Mouse (Mus musculus): ENCODE measurements around the gene Tmod1. TPM values are rescaled to one million over a fixed set of nuclear protein-coding genes. Genes with fewer than 3 reads are reported as not detected.

The Tmod1 gene
- 202 and 217 TPM in 2 replicates for polyA plus RNA-seq (2015; fragmentation: Nextera tagmentation; extraction: Ambion mirVana)

DNA sequence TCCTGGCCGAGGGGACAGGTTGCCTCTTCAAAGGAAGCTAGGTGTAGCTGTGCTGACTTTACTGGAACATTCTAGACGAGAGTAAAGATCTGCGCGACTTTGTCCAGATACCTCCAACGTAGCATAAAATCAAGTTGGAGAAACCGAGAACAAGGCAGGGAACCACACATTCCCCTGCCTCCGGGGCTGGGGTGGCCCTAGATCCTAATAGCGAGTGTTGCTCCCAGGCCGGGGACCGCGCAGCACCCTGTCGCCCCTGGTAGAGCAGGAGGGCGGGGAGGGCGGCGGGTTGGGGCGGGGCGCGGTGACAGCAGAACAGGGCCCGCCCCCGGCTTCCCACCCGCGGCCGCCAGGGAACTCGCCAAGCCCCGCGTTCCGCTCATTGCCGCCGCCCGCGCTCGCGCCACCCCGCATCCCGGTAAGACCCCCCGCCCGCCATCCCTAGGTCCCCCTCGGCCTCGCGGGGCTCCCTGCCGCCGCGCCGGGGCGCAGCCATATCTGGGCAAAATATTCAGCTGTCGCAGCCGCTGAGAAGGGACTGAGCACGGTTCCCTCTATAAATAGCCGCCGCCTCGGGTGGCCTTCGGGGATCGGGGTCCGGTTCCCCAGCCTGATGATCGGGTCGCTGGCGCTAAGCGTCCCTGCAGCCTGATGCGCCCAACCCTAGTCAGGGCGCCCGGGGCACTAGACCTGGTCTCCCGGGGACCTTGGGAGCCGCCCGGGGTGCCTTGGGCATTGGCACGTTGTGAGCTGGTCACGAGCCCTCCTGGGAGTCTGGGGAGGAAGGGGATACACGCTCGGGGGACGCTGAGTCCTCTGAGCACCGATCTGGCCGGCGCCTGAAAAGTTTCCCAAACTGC is at the start of gene Tmod1:
Tmod1 (plus strand) TSS at position 44 of the 860 bp plus-strand sequence.
- WGBS: 1% methylated on average over 65 of the region's 72 CpGs
- peak within 1 kb of the TSS; percentile 83 for H3K4me2 ChIP-seq (ENCODE audit: low read depth, low read length)
- peak; percentile 66 for ATAC-seq (replicated peaks; ENCODE audit: extremely low read depth, insufficient read depth, low FRiP score)

DNA sequence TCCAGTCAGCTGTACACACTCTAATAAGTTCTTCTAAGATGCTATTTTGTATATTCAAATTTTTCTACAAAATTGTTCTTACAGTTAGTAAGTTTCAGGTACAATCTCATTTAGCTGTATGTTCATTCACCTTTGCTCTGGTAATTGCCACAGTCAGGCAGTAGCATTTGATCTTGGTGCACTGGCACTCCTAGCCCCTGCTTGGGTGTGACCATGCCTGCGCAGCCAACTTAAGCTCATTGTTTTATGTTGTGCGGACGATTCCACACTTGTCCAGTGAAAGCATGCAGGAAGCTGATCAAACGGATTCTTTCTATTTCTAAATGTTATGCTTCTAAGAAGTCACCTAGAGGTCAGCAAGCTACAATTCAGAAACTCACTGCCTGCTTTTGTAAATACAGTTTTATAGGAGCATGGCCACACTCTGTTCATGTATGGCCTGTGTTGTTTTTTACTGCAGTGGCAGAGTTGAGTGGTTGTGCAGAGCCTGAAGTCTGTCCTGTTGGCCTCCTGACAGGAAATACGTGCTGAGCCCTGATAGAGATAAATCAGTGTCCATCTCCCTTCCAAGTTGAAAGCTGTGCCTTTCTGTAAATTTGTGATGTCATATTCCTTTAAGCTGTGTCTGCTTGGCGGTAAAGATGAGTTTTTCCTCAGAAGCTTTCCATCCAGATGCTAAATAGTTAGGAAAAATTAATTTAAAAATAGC is 48.2 kb upstream of the Tmod1 start:
- no peak overlapping the region for H3K4me3 ChIP-seq (ENCODE audit: low read length)
- peaks cover 5% of the 10 kb centered on the region; the same call in 1 of the 2 replicates for H3K36me3 ChIP-seq (ENCODE audit: control insufficient read depth, insufficient read depth)
- no peak overlapping the region for H3K9ac ChIP-seq (ENCODE audit: low read length)
- no peaks in the 10 kb centered on the region for H3K9me3 ChIP-seq (replicated peaks; ENCODE audit: control insufficient read depth, low read length)
- no peak for ATAC-seq (replicated peaks; ENCODE audit: extremely low read depth, insufficient read depth, low FRiP score)
- WGBS: 49% methylated on average over 6 of the region's 6 CpGs
- no peaks in the 10 kb centered on the region for H3K27me3 ChIP-seq (ENCODE audit: control insufficient read depth, insufficient read depth, low read length)
- no peak overlapping the region for H3K27ac ChIP-seq (ENCODE audit: low read length)
- peaks cover 2% of the 10 kb centered on the region; the same call in 1 of the 2 replicates for H3K4me1 ChIP-seq (ENCODE audit: control insufficient read depth, insufficient read depth, low read length)
- no peak overlapping the region for H3K4me2 ChIP-seq (ENCODE audit: low read depth, low read length)

More for the DNA sequence above, at the start of gene Tmod1:
- Histone ChIP-seq H3K36me3 (ENCODE audit: control insufficient read depth, insufficient read depth) (no peaks in the 10 kb centered on the region), H3K9ac (ENCODE audit: low read length) (peak within 1 kb of the TSS; percentile 90), H3K4me1 (ENCODE audit: control insufficient read depth, insufficient read depth, low read length) (peaks cover 37% of the 10 kb centered on the region), H3K9me3 (replicated peaks; ENCODE audit: control insufficient read depth, low read length) (no peaks in the 10 kb centered on the region), H3K27me3 (ENCODE audit: control insufficient read depth, insufficient read depth, low read length) (peaks cover 7% of the 10 kb centered on the region; the same call in 1 of the 2 replicates), H3K27ac (ENCODE audit: low read length) (peak within 1 kb of the TSS; percentile 97), H3K4me3 (ENCODE audit: low read length) (peak within 1 kb of the TSS; percentile 85)

- no peaks in the 10 kb centered on the region for H3K9me3 ChIP-seq (replicated peaks; ENCODE audit: control insufficient read depth, low read length)
- WGBS: 76% methylated on average over 4 of the region's 4 CpGs
- H3K4me2 ChIP-seq (ENCODE audit: low read depth, low read length): no peak overlapping the region
- no peak for ATAC-seq (replicated peaks; ENCODE audit: extremely low read depth, insufficient read depth, low FRiP score)
- H3K36me3 ChIP-seq (ENCODE audit: control insufficient read depth, insufficient read depth): no peaks in the 10 kb centered on the region
- H3K4me3 ChIP-seq (ENCODE audit: low read length): no peak overlapping the region
- no peaks in the 10 kb centered on the region for H3K27me3 ChIP-seq (ENCODE audit: control insufficient read depth, insufficient read depth, low read length)
- H3K4me1 ChIP-seq (ENCODE audit: control insufficient read depth, insufficient read depth, low read length): no peaks in the 10 kb centered on the region
- H3K27ac ChIP-seq (ENCODE audit: low read length): no peak overlapping the region
- no peak overlapping the region for H3K9ac ChIP-seq (ENCODE audit: low read length)
Measured at GRCm38 (mm10) chr4:45998536-45998935, 40.2 kb upstream of the Tmod1 start.

DNA sequence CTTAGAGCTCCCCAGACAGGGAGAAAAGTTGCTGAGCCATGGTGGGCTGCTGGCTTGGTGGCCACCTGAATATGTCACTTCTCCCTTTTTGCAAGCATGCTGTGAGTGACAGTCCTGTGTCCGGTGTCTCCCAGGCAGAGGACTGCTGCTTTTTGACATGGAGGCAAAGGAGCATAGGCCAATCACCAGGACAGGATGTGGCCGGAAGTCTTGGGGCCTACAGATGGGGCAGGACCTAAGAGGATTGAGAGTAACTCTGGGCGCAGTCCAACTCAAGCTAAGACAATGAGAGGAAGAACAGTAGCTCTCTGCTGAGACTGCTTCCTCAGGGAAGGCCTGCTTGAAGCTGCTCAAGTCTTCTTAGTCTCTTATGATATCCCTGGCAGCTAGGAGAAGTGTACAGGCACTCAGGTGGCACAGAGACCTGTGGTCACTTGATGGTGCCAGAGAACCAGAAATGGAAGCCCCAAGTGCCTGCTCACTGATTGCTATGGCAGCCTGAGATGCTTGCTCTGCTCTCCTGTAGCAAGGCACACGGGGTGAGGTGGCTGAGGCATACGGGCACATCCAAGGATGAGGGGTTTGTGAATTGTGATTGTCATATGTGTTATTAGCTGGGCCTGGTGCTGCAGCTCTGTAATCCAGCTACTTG is 30.5 kb upstream of the Tmod1 start:
- 74% methylated on average over 5 of the region's 5 CpGs for WGBS
- H3K4me3 ChIP-seq (ENCODE audit: low read length): no peak overlapping the region

DNA sequence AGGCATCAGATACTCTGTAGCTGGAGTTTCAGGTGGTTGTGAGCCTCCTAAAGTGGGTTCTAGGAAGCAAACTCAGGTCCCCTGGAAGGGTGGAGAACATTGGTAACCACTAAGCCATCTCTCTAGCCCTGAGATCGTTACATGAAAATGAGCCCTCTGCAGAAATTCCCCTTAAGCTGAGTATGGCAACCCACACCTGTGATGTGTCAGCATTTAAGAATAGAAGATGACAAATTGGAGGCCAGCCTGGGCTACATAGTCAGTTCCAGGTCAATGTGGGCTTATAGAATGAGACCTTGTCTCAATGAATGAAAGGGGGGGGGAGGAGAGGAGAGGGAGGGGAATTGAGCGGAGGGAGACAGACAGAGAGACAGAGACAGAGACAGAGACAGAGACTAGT is 27.0 kb upstream of the Tmod1 start:
- Histone ChIP-seq H3K4me3 (ENCODE audit: low read length) (no peak overlapping the region), H3K4me1 (ENCODE audit: control insufficient read depth, insufficient read depth, low read length) (no peaks in the 10 kb centered on the region), H3K27me3 (ENCODE audit: control insufficient read depth, insufficient read depth, low read length) (no peaks in the 10 kb centered on the region), H3K27ac (ENCODE audit: low read length) (no peak overlapping the region), H3K9me3 (replicated peaks; ENCODE audit: control insufficient read depth, low read length) (no peaks in the 10 kb centered on the region), H3K36me3 (ENCODE audit: control insufficient read depth, insufficient read depth) (peaks cover 5% of the 10 kb centered on the region; the same call in 1 of the 2 replicates), H3K9ac (ENCODE audit: low read length) (no peak overlapping the region), H3K4me2 (ENCODE audit: low read depth, low read length) (no peak overlapping the region)
- 88% methylated on average over 2 of the region's 2 CpGs for whole genome bisulfite sequencing
- no peak for ATAC-seq (replicated peaks; ENCODE audit: extremely low read depth, insufficient read depth, low FRiP score)

More for the DNA sequence above, 30.5 kb upstream of the Tmod1 start:
- Histone ChIP-seq H3K27me3 (ENCODE audit: control insufficient read depth, insufficient read depth, low read length) (no peaks in the 10 kb centered on the region), H3K4me2 (ENCODE audit: low read depth, low read length) (no peak overlapping the region), H3K36me3 (ENCODE audit: control insufficient read depth, insufficient read depth) (peaks cover 5% of the 10 kb centered on the region), H3K27ac (ENCODE audit: low read length) (peak overlapping the region; percentile 38; the same call in 1 of the 2 replicates), H3K9me3 (replicated peaks; ENCODE audit: control insufficient read depth, low read length) (no peaks in the 10 kb centered on the region), H3K9ac (ENCODE audit: low read length) (0 out of 2 replicates have a peak overlapping the region, but pooled peaks have one; percentile 5), H3K4me1 (ENCODE audit: control insufficient read depth, insufficient read depth, low read length) (no peaks in the 10 kb centered on the region)
- ATAC-seq (replicated peaks; ENCODE audit: extremely low read depth, insufficient read depth, low FRiP score): peak; percentile 52

DNA sequence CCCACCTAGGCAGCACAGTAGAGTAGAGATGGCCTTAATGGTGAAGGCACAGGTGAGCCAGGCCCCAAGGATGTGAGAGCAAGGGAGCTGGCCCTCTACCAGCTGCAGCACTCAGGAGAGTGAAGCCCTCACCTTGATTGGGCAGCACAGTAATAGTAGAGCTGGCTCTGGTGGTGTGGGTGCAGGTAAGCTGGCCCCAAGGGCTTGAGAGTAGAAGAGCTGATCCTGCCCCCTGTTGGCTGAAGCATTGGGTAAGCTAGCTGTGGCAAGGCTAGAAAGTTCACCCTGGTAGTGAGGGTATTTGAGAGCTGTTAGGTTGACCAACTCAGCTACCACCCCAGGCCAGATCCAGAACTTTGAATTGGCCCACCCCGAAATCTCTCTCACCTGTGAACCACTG is 23.1 kb upstream of the Tmod1 start:
- H3K4me3 ChIP-seq (ENCODE audit: low read length): no peak overlapping the region
- H3K4me1 ChIP-seq (ENCODE audit: control insufficient read depth, insufficient read depth, low read length): no peaks in the 10 kb centered on the region
- H3K4me2 ChIP-seq (ENCODE audit: low read depth, low read length): no peak overlapping the region
- WGBS: 89% methylated on average over 1 of the region's 1 CpGs
- H3K27ac ChIP-seq (ENCODE audit: low read length): no peak overlapping the region
- ATAC-seq (replicated peaks; ENCODE audit: extremely low read depth, insufficient read depth, low FRiP score): no peak
- H3K9me3 ChIP-seq (replicated peaks; ENCODE audit: control insufficient read depth, low read length): no peaks in the 10 kb centered on the region
- H3K27me3 ChIP-seq (ENCODE audit: control insufficient read depth, insufficient read depth, low read length): no peaks in the 10 kb centered on the region
- peaks cover 7% of the 10 kb centered on the region; the same call in 1 of the 2 replicates for H3K36me3 ChIP-seq (ENCODE audit: control insufficient read depth, insufficient read depth)
- no peak overlapping the region for H3K9ac ChIP-seq (ENCODE audit: low read length)

GRCm38 (mm10) chr4:46023021-46023481 is 15.7 kb upstream of the Tmod1 start:
- peak; percentile 32; the same call in 1 of the 2 replicates for ATAC-seq (replicated peaks; ENCODE audit: extremely low read depth, insufficient read depth, low FRiP score)

DNA sequence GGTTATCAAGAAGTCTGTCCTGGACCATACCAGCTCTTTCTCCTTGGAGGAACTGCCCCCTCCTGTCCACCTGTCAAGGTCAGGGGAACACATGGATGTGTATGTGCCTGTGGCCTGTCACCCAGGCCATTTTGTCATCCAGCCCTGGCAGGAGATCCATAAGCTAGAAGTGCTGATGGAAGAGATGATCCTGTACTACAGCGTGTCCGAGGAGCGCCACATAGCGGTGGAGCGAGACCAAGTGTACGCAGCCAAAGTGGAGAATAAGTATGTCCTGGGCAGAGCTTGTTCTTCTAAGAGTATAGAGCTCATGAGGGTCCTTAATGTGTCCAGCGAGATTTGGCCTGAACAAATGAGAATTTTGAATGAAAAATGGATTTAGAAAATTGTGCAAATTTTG is 12.8 kb upstream of the Tmod1 start:
- WGBS: 41% methylated on average over 7 of the region's 7 CpGs
- Histone ChIP-seq H3K4me3 (ENCODE audit: low read length) (no peak overlapping the region), H3K4me1 (ENCODE audit: control insufficient read depth, insufficient read depth, low read length) (no peaks in the 10 kb centered on the region), H3K27ac (ENCODE audit: low read length) (no peak overlapping the region), H3K27me3 (ENCODE audit: control insufficient read depth, insufficient read depth, low read length) (no peaks in the 10 kb centered on the region), H3K36me3 (ENCODE audit: control insufficient read depth, insufficient read depth) (no peaks in the 10 kb centered on the region), H3K4me2 (ENCODE audit: low read depth, low read length) (no peak overlapping the region), H3K9me3 (replicated peaks; ENCODE audit: control insufficient read depth, low read length) (no peaks in the 10 kb centered on the region), H3K9ac (ENCODE audit: low read length) (no peak overlapping the region)
- peak; percentile 50; the same call in 1 of the 2 replicates for ATAC-seq (replicated peaks; ENCODE audit: extremely low read depth, insufficient read depth, low FRiP score)

More at GRCm38 (mm10) chr4:46023021-46023481, 15.7 kb upstream of the Tmod1 start:
- H3K4me2 ChIP-seq (ENCODE audit: low read depth, low read length): no peak overlapping the region
- no peaks in the 10 kb centered on the region for H3K9me3 ChIP-seq (replicated peaks; ENCODE audit: control insufficient read depth, low read length)
- WGBS: 38% methylated on average over 3 of the region's 3 CpGs
- H3K27me3 ChIP-seq (ENCODE audit: control insufficient read depth, insufficient read depth, low read length): no peaks in the 10 kb centered on the region
- 0 out of 2 replicates have a peak, but pooled peaks cover 2% of the 10 kb centered on the region for H3K36me3 ChIP-seq (ENCODE audit: control insufficient read depth, insufficient read depth)
- H3K4me3 ChIP-seq (ENCODE audit: low read length): no peak overlapping the region
- H3K9ac ChIP-seq (ENCODE audit: low read length): no peak overlapping the region
- H3K4me1 ChIP-seq (ENCODE audit: control insufficient read depth, insufficient read depth, low read length): no peaks in the 10 kb centered on the region
- H3K27ac ChIP-seq (ENCODE audit: low read length): no peak overlapping the region

Measured in heart, embryonic 16.5 days (tissue).